Mouse (Mus musculus): ENCODE results near the gene Ston1.

Gene Ston1

GRCm38 (mm10) chr17:88627150-88627549 lies 29.7 kb downstream of the Ston1 start:
- peak; percentile 51 for DNase-seq

- DNase-seq, result peak; percentile 94
Observed at GRCm38 (mm10) chr17:88628676-88629380, 31.3 kb downstream of the Ston1 start.

- no peak for DNase-seq
Observed at GRCm38 (mm10) chr17:88629381-88629759, 31.9 kb downstream of the Ston1 start.

- DNase-seq, result peak; percentile 89
Observed at GRCm38 (mm10) chr17:88629931-88630553, 32.6 kb downstream of the Ston1 start.

- DNase-seq, result peak; percentile 84
Observed at GRCm38 (mm10) chr17:88630554-88630948, 33.1 kb downstream of the Ston1 start.

- DNase-seq, result no peak
Observed at GRCm38 (mm10) chr17:88632631-88633030, 35.1 kb downstream of the Ston1 start.

GRCm38 (mm10) chr17:88636076-88636475 lies 38.6 kb downstream of the Ston1 start:
- no peak for DNase-seq

- DNase-seq, result no peak
Observed at GRCm38 (mm10) chr17:88636587-88636986, 39.1 kb downstream of the Ston1 start.

- peak; percentile 88 for DNase-seq
Observed at GRCm38 (mm10) chr17:88641012-88641411, 43.5 kb downstream of the Ston1 start.

- DNase-seq, result no peak
Observed at GRCm38 (mm10) chr17:88641836-88642235, 44.4 kb downstream of the Ston1 start.

- no peak for DNase-seq
Observed at GRCm38 (mm10) chr17:88644876-88645275, 47.4 kb downstream of the Ston1 start.

- DNase-seq, result no peak
Observed at GRCm38 (mm10) chr17:88645299-88645698, 47.8 kb downstream of the Ston1 start.

- no peak for DNase-seq
Observed at GRCm38 (mm10) chr17:88647149-88647548, 49.7 kb downstream of the Ston1 start.

GRCm38 (mm10) chr17:88652010-88652409 lies 54.5 kb downstream of the Ston1 start:
- DNase-seq, result peak; percentile 76

- DNase-seq, result peak; percentile 82
Observed at GRCm38 (mm10) chr17:88652702-88653374, 55.4 kb downstream of the Ston1 start.

GRCm38 (mm10) chr17:88653375-88653769 lies 55.9 kb downstream of the Ston1 start:
- no peak for DNase-seq

- no peak for DNase-seq
Observed at GRCm38 (mm10) chr17:88658510-88658909, 61.0 kb downstream of the Ston1 start.

- DNase-seq, result peak; percentile 16
Observed at GRCm38 (mm10) chr17:88666076-88666475, 68.6 kb downstream of the Ston1 start.

- peak; percentile 40 for DNase-seq
Observed at GRCm38 (mm10) chr17:88668452-88668851, 71.0 kb downstream of the Ston1 start, which contains the start of gene Gtf2a1l. Gtf2a1l (plus strand) TSS chr17:88668660.

GRCm38 (mm10) chr17:88669921-88670320 lies 72.4 kb downstream of the Ston1 start:
- DNase-seq, result no peak

GRCm38 (mm10) chr17:88670800-88671199 lies 73.3 kb downstream of the Ston1 start:
- DNase-seq, result no peak

- DNase-seq, result no peak
Observed at GRCm38 (mm10) chr17:88675310-88676309, 78.1 kb downstream of the Ston1 start.

- DNase-seq, result no peak
Observed at GRCm38 (mm10) chr17:88688226-88688625, 90.7 kb downstream of the Ston1 start.
